Mouse (Mus musculus) lung, postnatal 25 days (tissue): Measurements from ENCODE around the gene Rybp.

Experiments
- DNase-seq: peaks from one replicate; pipeline ENCODE4 v3.0.0; 2022; ENCODE audit warnings: low spot score

The Rybp gene

DNA sequence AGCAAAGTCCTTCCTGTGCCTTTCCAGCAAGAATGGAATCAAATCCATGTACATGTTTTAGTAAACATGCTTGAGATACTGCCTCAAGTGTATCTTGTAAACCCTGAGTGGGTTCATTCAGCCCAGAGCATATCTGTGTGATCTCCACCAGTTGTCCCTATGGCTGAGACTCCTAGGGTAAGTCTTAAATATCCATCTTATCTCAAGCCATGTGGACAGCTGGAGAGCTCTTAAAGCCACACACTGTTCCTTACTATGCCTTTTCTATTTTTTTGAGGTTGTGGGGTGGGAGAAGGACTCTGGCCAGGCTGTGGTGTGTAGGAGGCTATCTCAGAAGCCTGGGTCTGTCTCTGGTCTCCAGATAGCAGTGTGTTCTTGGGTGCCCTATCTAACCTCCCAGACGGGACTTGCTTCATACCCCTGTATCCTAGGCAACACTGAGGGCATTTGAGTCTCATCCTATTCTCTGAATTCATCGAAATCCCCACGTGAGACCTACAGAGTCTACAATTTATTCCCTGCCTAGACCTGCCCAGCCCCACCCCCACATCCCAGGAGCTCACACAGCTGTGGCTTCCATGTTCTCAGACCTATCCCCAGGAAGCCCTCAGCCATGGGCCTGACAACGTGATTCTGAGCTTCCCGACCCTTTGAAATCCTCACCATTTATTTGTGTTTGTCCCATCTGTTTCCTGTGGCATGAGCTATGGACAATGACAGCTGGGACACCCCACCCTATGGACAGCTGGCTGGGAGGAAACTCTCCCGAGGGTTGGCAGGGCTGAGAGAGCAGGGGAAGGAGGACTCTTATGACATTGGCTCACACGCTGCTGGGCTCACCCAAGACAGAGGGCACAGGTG lies 98.2 kb downstream of the Rybp start:
- DNase-seq = peak; percentile 73

GRCm38 (mm10) chr6:100187821-100188220 lies 99.5 kb downstream of the Rybp start:
- no peak for DNase-seq

GRCm38 (mm10) chr6:100186789-100187188 lies 100.5 kb downstream of the Rybp start:
- DNase-seq = no peak

DNA sequence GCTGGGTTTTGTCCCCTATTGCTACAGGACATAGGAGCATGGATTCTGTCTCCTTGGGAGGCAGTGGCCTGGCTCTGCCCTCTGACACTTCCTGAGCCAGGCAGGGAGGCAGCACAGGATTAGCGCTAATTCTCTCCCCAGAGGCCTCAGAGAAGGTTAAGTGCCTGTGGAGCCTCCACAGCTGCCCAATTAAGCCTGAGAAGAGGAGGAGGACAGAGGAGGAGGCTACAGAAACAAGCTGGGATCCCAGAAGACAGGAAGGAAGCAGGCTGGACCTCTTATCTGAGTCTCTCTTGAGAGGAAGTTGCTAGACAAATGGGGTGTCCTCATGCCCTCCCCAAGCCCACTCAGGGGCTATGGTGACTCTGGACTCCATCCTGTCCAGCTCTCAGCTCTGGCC lies 101.8 kb downstream of the Rybp start:
- DNase-seq = no peak

DNA sequence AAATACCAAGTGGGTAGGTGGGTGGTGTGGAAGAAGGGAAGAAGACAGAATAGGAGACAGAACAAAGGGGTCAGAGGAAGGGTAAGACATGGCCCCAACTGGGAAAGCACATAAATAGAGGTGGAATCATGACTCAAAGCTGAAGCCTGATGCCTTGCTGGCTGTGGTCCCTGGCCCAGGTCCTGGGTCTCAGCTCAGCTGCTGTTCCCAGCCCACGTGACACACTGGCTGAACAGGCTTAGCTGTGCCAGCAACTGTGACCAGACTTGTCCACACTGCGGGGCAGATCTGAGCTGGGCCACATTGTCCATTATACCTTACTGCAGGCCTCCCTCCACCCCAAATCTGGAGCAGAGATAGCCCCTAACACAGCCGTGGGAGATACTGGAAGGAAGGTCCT lies 103.9 kb downstream of the Rybp start:
- DNase-seq = no peak

DNA sequence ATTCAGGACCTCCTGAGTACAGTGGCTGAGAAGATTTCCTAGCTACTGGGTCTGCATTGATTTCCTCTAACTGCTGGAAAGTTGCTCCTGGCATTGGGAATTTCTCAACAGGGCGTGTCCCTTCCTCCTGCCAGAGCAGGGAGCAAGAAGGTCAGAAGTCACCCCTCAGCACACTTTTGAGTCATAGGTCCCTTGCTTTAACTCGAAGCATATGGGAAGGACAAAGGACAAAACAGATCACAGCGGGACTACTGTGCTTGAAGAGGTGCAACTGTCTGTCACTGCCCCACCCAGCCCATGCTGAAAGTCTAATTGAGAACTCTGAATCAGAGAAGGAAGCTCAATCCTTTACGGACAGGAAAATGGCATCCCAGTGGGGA lies 106.4 kb downstream of the Rybp start:
- DNase-seq = no peak

DNA sequence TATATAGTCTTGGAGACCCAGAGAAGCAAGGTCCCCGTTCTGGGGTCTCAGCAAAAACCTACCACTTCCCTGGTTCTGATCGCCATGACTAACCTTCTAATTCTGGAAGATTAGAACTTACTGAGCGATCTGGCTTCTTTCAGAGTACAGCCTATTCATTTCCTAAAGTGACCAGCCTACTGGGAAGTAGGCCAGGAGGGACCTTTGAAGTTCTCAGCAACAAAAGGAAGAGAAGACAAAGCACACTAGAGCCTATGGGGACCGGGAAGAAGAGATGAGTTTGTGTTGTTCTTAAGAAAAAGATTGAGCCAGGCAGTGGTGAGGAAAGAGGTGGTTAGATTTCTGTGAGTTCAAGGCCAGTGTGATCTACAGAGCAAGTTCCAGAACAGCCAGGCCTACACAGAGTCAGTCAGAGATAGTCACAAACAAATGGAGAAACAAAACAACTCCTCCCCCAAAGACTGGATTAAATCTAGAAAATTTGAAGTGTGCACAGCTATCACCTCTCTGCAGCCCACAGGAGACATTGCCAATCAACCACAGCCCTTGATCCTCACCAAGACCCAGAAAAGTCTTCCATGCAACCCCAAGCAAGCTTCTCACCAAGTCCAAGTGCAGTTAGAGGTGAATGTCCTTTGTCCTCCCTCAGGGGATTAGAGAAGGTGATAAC lies 106.9 kb downstream of the Rybp start:
- DNase-seq = no peak

DNA sequence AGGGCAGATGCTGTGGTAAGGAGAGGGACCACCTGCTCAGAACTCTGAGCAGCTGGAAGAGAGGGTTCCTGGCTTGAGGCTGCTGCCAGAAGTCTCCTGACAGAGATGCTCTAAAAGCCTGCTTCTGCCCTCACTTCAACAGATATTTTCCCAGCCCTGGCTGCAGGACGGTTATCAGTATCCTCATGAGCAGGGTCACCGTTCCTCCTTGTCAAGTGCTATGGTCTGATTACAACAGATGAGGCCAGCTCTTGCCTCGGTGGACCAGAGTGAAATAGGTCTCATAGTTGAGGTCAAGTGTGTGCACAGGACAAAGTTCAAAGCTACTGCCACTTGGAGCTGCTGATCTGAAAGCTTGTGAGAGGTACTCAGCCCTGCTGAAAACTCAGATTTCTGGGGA lies 108.5 kb downstream of the Rybp start:
- DNase-seq = no peak
